Mouse (Mus musculus) frontal cortex, adult (tissue): ENCODE data around the gene Gm4491.

ENCODE experiments used
- ATAC-seq: cut with Nextera tagmentation; 2 replicates; pipeline ENCODE4 v1.9.2; 2017; ENCODE audit warnings: mild to moderate bottlenecking, moderate library complexity, mixed read lengths; ENCODE audit not compliant: low TSS enrichment

Gm4491 gene

DNA sequence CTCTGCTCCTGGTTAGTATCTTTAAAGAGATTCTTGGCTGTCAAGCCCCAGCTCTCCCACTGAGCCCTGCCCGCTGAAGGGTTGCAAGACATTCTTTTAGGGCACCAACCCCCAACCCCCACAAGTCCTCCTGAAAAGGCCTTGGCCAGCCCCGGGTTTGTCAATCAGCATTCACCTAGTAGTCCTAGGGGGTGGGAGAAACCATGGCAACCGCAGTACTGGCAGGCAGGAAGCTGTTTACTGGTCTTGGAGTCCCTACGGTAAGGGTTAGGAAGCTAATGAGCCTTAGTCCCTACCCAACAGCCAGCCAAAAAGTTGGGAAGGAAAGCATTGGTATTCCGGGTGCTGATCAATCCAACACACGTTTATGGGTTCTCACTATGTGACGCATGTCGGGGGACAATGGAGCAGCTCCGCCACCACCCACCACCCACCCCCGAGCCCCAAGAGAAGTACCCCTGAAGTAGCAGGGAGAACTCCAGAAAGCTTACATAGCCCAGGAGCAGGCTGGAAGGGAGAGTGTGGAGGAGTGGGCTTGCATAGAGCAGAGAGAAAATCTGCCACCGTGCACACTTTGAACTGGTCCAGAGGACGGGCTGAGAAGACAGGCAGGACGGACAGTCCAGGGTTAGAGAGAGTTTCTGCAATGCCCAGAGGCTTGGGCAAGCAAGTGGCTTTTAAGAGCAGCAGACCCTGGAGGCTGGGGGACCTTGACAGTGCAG is at the start of gene Gm4491:
Gene Gm4491, minus strand, starts transcription at position 61 of the 722 bp plus-strand sequence.
- peak; percentile 76 for ATAC-seq

DNA sequence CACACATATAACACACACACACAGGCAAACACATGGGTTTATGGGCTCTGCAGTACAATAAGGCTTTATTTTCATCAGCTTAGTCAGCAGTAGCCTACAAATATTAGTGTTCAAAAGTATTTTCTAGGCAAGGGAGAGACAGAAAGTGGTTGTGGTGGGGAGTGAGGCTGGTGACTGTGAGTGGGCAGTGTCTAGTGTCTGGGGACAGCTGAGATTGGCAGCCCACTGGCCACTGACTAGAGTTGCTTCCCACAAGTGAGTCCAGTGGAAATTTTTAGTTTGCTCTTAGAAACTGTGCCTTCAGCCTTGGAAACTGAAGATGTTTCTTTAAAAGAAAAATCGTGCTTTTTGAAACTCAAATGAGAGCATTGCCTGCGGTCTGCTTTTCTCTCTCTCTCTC is 46.1 kb upstream of the Gm4491 start:
- ATAC-seq, result peak; percentile 75

DNA sequence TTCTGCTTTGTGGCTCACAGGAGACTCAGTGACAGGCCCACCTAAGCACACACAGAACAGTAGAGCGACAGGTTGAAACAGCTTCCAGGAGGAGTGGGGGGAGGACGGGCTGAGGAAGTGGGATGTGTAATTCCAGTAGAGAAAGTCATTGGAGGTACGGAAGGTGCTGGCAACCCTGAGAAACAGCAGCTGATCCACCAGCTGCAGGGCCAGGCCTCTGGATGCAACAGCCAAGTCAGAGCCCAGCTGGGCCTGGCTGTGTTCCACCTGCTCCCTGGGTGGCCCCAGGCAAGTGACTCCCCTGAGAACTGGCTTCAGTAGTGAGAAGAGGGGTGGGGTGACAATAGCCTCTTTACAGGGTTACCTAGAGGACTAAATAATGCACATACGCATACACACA is 45.5 kb upstream of the Gm4491 start:
- ATAC-seq, result no peak

- ATAC-seq, result no peak
Measured at GRCm38 (mm10) chr14:57154916-57155315, 39.2 kb upstream of the Gm4491 start.

- no peak for ATAC-seq
Measured at GRCm38 (mm10) chr14:57145741-57146140, 30.1 kb upstream of the Gm4491 start.

- ATAC-seq, result no peak
Measured at GRCm38 (mm10) chr14:57135265-57135664, 19.6 kb upstream of the Gm4491 start.

DNA sequence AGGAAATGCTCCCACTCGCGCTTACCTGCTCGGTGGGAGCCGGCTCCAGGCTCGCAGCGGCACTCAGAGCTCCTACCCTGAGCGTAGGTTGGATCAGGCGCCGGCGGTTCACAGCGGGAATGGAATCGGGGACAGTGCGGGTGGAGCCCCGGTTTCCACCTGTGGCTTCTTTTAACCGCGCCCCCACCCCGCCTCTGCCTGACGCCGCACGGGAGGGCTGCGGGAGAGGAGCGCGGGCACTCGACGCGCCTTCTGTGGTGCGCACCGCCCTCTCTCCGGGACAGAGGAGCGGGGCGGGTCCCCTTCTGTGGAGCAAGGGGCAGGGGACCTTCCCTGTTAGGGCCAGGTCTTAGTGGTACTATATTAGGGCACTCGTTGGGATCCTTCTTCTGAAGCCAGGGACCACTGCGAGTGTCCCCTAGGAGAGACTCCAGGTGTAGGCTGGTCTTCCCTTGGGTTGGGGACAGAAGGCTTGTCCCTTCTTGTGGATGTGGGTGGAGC is 17.5 kb upstream of the Gm4491 start, which contains the start of gene Gjb6:
Gene Gjb6, minus strand, starts transcription at position 451 of the 501 bp plus-strand sequence.
- ATAC-seq, result peak; percentile 58

DNA sequence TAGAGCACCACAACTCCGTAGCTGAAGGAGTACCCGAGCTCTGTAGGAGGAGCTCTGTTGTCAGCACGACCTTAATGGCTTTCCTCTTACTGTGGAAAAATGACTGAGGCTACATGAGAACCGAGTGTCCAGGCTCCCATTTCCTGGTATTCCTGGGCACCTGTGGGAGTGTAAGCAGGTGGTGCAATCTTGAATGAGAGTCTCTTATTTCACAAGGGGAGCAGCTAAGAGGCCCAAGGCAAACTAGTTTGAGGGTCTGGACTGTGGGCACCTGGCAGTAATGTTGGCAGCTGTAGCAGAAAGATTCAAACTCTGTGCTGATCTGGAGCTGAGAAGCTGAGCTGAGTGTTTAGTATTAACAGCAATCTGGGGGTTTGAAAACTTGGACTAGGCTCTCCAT is 11.7 kb upstream of the Gm4491 start:
- ATAC-seq, result no peak

DNA sequence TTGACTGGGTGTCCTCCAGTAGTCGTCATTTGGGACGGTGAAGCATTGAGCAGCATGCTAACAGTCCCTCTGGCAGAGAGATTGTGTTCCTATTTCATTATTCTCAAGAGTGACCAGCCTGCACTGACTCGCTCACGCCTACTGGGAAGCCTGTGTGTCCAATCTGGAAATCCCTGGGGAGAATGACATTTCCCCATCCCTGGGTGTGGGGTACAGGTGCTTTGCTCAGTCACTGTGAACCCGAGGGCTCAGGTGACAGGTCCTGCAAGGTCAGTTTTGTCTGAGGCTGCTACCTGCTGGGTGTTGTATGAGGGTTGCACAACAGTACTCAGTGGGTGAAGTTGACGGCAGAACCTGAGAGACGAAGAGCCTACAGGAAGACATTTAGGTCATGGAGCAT is 6.6 kb upstream of the Gm4491 start:
- no peak for ATAC-seq

GRCm38 (mm10) chr14:57109194-57109593 is 6.5 kb downstream of the Gm4491 start:
- peak; percentile 50; the same call in 1 of the 2 replicates for ATAC-seq

DNA sequence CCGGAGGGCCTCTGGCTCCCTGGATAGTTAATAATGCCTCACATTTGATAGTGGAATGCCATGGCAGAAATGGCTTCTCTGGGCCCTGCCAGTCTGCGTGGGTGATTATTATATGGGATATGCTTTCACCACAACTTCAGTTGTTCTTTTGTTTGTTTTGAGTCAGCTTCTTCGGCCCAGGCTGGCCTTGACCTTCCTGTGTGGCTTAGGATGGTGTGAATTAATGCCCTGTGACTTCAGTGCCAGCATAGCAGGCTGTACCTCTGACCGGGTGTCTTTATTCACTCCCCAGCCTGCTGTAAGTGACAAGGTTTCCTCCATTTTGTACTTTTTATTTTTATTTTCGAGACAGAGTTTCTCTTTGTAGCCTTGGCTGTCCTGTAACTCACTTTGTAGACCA is 7.8 kb downstream of the Gm4491 start:
- no peak for ATAC-seq

GRCm38 (mm10) chr14:57107091-57107490 is 8.6 kb downstream of the Gm4491 start:
- no peak for ATAC-seq

- ATAC-seq, result no peak
Measured at GRCm38 (mm10) chr14:57105721-57106120, 10.0 kb downstream of the Gm4491 start.

GRCm38 (mm10) chr14:57105111-57105510 is 10.6 kb downstream of the Gm4491 start:
- ATAC-seq, result no peak

DNA sequence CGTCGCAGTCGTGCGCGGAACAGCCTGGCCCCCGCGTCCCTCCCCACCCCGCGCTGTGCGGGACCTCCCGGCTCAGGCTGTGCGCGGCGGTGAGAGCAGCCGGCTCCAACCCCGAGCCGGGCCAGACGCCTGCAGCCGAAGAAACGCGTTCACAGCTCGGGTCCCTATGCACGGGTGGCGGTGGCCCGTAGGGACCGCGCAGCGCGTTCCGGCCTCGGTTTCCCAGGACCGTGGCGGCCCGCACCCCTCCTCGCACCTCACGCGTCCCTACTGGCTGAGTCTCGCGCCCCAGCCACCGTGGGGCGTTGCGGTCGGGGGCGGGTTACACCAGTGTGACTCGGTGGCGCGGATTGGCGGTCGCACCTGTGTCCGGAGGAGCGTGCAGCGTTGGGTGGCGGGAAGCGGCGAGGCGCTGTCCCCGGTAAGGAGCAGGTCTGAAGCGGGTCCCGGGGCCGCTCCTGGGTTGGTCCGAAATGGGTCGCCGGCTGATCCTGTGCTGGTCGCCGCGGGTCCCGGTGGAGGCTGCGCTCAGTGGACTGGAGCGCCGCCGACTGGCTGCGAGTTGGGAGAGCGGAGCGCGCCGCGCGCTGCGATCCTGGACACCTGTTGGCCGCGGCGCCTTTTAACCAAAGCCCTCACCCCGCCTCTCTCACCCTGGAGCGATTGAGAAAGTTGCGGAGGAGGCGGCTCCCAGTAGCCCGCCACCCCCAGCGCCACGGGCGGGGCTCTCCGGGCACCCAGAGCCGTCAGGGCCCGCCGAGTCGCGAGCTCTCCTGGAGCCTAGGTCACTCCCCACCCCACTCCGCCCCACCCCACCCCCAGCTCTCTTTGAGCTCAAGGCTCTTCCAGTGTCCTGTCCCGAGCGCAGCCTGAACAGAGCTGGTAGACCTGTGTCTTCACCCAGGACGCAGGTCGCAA is 11.3 kb downstream of the Gm4491 start, which contains the start of gene Gjb2:
Gene Gjb2, minus strand, starts transcription at position 597 of the 918 bp plus-strand sequence.
- ATAC-seq, result peak; percentile 67

DNA sequence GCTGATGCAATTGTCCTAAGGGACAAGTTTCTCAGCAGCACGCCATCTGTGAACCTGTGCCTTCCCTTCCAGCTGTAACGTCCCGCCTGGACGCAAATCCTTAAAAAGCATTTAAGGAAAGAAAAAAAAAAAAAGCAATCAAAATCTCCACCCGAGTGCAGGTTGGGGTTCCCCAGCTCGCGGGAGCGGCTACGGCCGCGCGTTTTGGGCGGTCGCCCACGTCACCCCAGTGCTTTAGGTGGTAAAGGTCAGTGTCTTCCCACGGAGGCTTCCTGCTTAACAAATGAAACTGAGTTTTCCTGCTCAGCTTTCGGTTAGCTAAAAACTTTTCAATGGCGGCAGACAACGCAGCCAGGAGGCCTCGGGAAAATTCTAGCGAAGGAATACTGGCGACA is 12.0 kb downstream of the Gm4491 start:
- ATAC-seq, result no peak

- ATAC-seq, result no peak
Measured at GRCm38 (mm10) chr14:57103121-57103520, 12.6 kb downstream of the Gm4491 start.

DNA sequence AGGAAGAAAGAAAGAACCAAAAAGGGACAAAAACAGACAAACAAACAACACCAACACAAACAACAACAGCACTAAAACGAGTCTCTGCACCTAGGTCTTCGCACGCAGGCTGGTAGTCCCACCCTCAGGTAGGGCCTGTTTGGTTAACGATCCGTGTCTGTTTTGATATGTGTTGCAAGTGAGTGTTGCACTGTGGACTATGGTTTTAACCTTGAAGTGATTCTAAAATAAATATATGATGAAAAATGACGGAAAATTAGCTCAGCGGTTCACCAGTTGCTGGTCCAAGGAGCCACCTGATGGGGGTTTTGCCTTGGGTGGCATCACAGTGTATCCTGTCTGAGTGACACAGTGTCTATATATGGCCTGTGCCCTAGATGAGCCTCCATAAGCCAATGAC is 14.1 kb downstream of the Gm4491 start:
- no peak for ATAC-seq

DNA sequence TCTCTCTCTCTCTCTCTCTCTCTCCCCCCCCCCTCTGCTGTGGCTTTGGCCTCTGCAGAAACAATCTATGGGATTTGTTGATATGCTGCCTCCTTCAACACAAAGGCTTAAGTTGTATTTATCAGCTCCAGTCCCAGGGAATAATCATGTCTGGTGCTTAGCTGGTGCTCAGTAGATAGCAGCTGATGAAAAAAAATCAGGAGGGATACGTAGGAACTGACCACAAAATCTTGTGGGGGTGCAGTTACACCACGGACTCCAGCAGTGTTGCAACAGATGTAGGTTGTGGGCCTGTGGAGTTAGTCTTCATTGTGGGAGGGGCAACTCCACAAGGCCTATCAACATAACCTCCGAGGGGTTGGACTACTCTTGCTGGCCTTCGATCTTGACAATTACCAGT is 19.8 kb downstream of the Gm4491 start:
- no peak for ATAC-seq

DNA sequence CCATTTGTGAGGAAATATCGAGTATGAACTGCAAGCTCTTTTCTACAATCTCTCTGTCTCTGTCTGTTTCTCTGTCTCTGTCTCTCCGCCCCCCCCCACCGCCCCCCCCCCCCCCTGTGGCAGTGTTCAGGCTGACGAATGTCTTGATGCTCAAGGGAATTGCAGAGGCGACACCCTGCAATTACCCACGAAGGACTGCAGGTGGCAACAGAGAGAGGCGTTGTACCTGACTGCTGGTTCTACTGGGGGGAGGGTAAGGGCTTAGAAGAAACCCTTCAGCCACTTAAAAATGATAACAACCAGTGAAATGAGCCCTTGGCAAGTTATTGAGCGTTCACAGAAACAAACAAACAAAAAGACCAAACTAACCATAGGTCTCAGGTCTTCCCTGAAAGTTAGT is 22.7 kb downstream of the Gm4491 start:
- ATAC-seq, result peak; percentile 91

GRCm38 (mm10) chr14:57090001-57090400 is 25.7 kb downstream of the Gm4491 start:
- no peak for ATAC-seq

GRCm38 (mm10) chr14:57089107-57089506 is 26.6 kb downstream of the Gm4491 start:
- no peak for ATAC-seq
